Mouse (Mus musculus): ENCODE results near the gene Gpr180.
"Not testable (repeated sequence)": the region's sequence is repeated elsewhere in the genome, so short reads cannot be mapped to it uniquely, and the experiment has no call there.

Gene Gpr180

GRCm38 (mm10) chr14:118136744-118137452 lies at the start of gene Gpr180:
Gene Gpr180 (plus strand): TSS chr14:118137158.
- peak; percentile 85 to 94 for DNase-seq

DNA sequence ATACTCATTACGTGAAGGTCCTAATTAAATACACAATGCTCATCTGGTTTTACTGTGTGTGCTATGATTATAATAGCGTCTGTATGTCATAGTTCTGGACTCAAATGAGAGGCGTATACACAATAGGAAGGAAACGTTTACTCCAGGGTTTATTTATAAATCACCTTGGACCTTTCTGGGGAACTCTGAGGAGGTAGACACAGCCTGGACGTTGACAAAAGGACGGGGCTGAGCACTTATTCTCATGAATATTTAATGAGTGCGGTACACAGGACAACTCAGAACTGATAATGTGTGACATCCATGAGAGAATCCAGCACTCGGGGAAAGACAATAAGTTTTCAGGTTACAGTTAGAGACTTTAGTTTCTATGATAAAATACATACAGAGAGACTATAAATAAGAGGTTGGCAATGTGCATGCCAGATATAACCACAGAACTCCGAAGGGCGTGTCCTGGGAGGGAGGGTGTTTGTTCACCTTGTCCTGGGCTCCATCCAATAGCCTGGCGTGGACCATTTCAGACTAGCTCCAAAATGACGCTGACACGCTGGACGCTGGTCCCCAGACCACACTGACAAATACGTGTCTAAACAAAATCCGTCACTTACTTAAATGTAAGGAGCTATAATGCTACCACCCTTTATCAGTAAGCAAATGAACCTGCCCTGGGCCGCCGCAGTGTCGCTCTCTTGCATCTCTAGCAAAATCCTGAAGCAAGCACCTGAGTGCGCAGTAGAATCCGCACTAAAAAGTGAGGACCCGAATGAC lies 48.3 kb upstream of the Gpr180 start:
- no peak for DNase-seq

- DNase-seq = peak; percentile 80 to 88
These were observed 47.6 kb upstream of the Gpr180 start for GRCm38 (mm10) chr14:118089215-118089805.

- no peak for DNase-seq
These were observed 47.1 kb upstream of the Gpr180 start for GRCm38 (mm10) chr14:118089806-118090392.

GRCm38 (mm10) chr14:118098265-118098664 lies 38.7 kb upstream of the Gpr180 start:
- DNase-seq = no peak

- DNase-seq = no peak
These were observed 35.5 kb upstream of the Gpr180 start for GRCm38 (mm10) chr14:118101227-118101990.

- DNase-seq = not testable (repeated sequence)
These were observed 29.5 kb upstream of the Gpr180 start for GRCm38 (mm10) chr14:118107479-118107878.

GRCm38 (mm10) chr14:118113116-118113515 lies 23.8 kb upstream of the Gpr180 start:
- no peak for DNase-seq

- DNase-seq = no peak
These were observed 12.8 kb upstream of the Gpr180 start for GRCm38 (mm10) chr14:118124129-118124528.

- no peak for DNase-seq
These were observed 12.2 kb upstream of the Gpr180 start for GRCm38 (mm10) chr14:118124771-118125170.

- no peak for DNase-seq
These were observed 10.7 kb upstream of the Gpr180 start for GRCm38 (mm10) chr14:118126301-118126700.

GRCm38 (mm10) chr14:118131472-118131871 lies 5.5 kb upstream of the Gpr180 start:
- no peak for DNase-seq

- no peak for DNase-seq
These were observed 4.9 kb upstream of the Gpr180 start for GRCm38 (mm10) chr14:118131931-118132641.

- DNase-seq = peak; percentile 96 to 98
These were observed 4.3 kb upstream of the Gpr180 start, which contains the start of gene Tgds for GRCm38 (mm10) chr14:118132642-118132977. Gene Tgds (minus strand): TSS chr14:118132755.

DNA sequence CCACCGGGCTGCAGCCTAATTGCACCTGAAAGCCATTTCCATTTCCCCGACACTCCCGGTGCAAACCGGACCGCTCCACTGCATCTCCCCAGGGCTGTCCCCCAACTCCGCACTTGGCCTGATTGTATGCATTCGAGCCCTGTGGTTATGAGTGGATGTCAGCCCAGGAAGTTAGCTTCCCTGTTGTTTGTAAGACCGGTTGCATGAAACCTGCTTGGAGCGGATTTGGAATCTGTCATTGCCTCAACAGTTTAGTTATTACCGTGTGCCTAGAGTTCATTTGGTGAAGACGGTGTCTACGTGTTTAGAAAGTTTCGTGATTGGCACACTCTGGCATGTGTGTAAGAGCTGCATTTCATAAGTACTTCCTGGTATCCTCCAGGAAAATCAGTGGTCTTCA lies 529 bp downstream of the Gpr180 start:
- DNase-seq = no peak

DNA sequence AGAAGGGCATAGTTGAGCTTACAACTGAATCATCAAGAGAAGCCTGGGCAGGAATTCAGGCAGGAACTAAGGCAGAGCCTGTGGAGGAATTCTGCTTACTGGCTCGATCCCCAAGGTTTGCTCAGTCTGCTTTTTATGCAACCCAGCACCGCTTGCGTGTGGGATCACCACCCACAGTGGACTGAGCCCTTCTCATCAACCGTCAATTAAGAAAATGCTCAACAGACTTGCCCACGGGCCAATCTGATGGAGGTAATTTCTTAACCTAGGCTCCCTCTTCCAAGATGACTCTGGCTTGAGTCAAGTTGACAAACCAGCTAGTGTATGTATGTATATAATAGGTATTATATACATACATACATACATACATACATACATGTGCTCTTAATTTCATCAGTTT lies 5.3 kb downstream of the Gpr180 start:
- DNase-seq = no peak

DNA sequence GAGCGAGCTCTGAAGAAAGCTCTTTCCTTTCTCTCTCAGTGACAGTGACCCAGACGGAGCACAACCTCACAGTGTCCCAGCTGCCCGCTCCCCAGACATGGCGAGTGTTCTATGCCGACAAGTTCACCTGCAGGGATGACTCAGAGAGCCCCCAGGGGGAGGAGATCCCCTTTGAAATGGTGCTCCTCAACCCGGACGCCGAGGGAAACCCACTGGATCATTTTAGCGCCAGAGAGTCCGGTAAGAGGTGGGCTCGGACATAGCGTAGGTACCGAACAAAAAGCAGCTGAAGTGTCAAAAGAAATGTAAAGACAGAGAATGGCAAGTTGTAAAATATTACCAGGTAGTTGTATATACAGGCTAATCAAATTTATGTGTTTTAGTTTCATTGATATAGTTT lies 11.1 kb downstream of the Gpr180 start:
- DNase-seq = no peak

DNA sequence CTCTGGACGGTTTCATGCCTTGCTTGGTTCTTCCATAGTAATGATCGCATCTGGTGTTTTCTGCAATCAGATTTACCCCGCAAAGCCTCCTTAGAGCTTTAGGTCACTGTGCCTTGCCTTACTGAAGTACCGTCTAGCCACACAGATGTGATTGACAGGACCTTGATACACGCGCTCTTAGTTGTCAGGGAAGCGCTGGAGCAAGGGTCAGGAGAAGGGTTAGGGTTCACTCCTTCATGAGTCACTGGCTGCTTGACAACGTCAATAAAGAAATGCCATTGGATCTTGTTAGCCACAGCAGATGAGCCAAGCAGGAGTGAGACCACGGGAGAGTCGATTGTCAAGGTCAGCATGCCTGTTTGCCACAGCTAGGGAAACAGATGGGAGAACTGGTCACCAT lies 11.6 kb downstream of the Gpr180 start:
- no peak for DNase-seq

- no peak for DNase-seq
These were observed 13.9 kb downstream of the Gpr180 start for GRCm38 (mm10) chr14:118150656-118151551.

DNA sequence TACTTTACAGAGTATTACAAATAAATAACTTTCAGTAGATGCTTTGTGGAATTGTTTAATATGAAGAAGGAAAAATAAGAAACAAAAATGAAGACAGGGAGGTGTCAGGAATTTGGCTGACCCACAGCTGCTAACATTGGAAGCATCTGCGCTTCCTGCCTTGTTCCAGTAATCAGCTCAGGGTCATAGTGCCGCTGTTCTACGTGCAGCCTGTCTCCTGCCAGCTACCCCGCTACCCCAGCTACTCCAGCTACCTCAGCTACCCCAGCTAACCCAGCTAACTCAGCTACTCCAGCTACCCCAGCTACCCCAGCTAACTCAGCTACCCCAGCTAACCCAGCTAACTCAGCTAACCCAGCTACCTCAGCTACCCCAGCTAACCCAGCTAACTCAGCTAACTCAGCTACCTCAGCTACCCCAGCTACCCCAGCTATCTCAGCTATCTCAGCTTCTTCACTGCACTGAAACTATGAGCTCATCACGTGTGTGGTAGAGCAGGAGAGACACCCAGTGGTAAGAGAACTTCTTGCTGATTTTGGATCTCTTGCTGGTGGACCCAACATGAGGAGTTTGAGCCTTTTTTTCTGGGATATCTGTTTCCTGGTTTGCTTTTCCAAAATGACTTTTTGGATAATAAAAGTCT lies 14.8 kb downstream of the Gpr180 start:
- no peak for DNase-seq

GRCm38 (mm10) chr14:118152294-118152651 lies 15.3 kb downstream of the Gpr180 start:
- no peak for DNase-seq
